Mouse (Mus musculus) hindbrain, embryonic 12.5 days (tissue): ENCODE results near the gene Rbbp5. TPM values are rescaled to one million over a fixed set of nuclear protein-coding genes. Genes with fewer than 3 reads are reported as not detected.
"Not testable (repeated sequence)": the region's sequence is repeated elsewhere in the genome, so short reads cannot be mapped to it uniquely, and the experiment has no call there.

Experiments used
- ATAC-seq: fragments of 200-750 bp; cut with Nextera tagmentation; 2 replicates; pipeline ENCODE4 v1.8.0; 2017; ENCODE audit warnings: moderate TSS enrichment; ENCODE audit not compliant: low FRiP score
- H3K27ac ChIP-seq: fragments of 300-500 bp; sonication (generic); 2 replicates; pipeline ENCODE4 v1.5.1; 2016; ENCODE audit warnings: mild to moderate bottlenecking
- H3K27me3 ChIP-seq: fragments of 300-500 bp; sonication (generic); 2 replicates; pipeline ENCODE4 v1.6.1; 2016; ENCODE audit warnings: mild to moderate bottlenecking
- H3K36me3 ChIP-seq: fragments of 300-500 bp; sonication (generic); 2 replicates; pipeline ENCODE4 v1.6.1; 2016; ENCODE audit warnings: mild to moderate bottlenecking
- H3K4me1 ChIP-seq: fragments of 300-500 bp; sonication (generic); 2 replicates; pipeline ENCODE4 v1.6.1; 2016
- H3K4me2 ChIP-seq: fragments of 300-500 bp; sonication (generic); replicated peaks from 2 replicates; pipeline ENCODE4 v1.6.1; 2016; ENCODE audit warnings: mild to moderate bottlenecking
- H3K4me3 ChIP-seq: fragments of 300-500 bp; sonication (generic); 2 replicates; pipeline ENCODE4 v1.5.1; 2016; ENCODE audit warnings: mild to moderate bottlenecking
- H3K9ac ChIP-seq: fragments of 300-500 bp; sonication (generic); 2 replicates; pipeline ENCODE4 v1.6.1; 2016; ENCODE audit warnings: mild to moderate bottlenecking, moderate library complexity
- H3K9me3 ChIP-seq: fragments of 300-500 bp; sonication (generic); replicated peaks from 2 replicates; pipeline ENCODE4 v1.6.1; 2016; ENCODE audit warnings: mild to moderate bottlenecking
- WGBS: fragments of 180-500 bp; shearing (Covaris S2); methylation state at CpG from one replicate; pipeline ENCODE4 v1.1.7; 2016; 5-methylcytosine and 5-hydroxymethylcytosine counted together
- polyA plus RNA-seq: library from polyadenylated mRNA; unstranded; fragments of >200 nt; fragmentation: Nextera tagmentation; extraction: Ambion mirVana; gene quantifications from 2 replicates; pipeline ENCODE4 v1.2.1, GENCODE M21; 2016

The Rbbp5 gene
- polyA plus RNA-seq, 1 experiment from 2014 or later, result 53.7 TPM

DNA sequence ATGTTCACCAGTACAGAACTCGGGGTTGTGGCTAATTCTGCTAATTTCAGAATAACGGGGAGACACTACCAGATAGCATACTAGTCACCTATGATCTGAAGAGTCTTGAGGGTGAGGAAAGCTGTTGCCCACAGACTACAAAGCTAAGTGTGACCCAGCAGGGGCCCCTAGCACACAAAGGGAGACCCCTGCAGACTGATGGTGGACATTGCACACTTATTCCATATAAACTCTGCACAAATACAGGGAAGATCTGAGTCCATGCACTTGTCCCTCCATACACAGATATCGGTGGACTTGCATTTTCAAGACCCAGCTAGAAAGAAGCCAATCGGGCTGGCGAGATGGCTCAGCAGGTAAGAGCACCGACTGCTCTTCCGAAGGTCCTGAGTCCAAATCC is 7.6 kb upstream of the Rbbp5 start:
- no peaks in the 10 kb centered on the region for H3K4me1 ChIP-seq
- no peak overlapping the region for H3K9ac ChIP-seq
- peaks cover 4% of the 10 kb centered on the region for H3K36me3 ChIP-seq
- ATAC-seq, result no peak
- no peak overlapping the region for H3K4me3 ChIP-seq
- H3K4me2 ChIP-seq, result no peak overlapping the region
- no peaks in the 10 kb centered on the region for H3K27me3 ChIP-seq
- no peaks in the 10 kb centered on the region for H3K9me3 ChIP-seq
- 91% methylated on average over 7 of the region's 7 CpGs for WGBS
- no peak overlapping the region for H3K27ac ChIP-seq

DNA sequence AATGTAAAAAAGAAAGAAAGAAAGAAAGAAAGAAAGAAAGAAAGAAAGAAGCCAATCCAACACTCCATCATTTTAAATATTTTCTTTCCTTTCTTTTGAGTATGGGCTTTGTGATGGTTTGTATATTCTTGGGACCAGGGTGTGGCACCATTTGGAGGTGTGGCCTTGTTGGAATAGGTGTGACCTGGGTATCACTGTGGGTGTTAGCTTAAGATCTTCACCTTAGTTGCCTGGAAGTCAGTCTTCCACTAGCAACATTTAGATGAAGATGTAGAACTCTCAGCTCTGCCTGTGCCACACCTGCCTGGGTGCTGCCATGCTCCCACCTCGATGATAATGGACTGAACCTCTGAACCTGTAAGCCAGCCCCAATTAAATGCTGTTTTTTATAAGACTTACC is 7.1 kb upstream of the Rbbp5 start:
- H3K4me3 ChIP-seq, H3K4me1 ChIP-seq, H3K9me3 ChIP-seq, H3K9ac ChIP-seq, H3K27ac ChIP-seq, ATAC-seq, H3K4me2 ChIP-seq, H3K36me3 ChIP-seq, H3K27me3 ChIP-seq: not testable (repeated sequence)
- WGBS, result 90% methylated on average over 1 of the region's 1 CpGs

DNA sequence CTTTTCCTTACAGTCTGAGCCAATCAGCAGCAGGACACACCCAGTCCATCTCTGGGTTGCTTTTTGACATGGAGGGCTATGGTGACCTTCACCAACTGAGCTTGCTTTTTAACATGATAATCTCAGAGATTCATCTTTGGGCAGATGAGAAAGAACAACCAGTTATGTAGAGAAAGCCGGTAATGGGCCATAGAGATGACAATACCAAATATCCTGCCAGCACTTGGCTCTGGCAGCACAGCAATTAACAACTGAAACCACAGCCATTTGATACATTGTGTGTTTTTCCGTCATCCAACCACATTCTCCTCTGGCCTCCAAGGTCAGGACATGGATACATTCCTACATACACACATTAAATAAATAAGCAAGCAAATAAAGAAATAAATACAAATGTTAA is 6.1 kb upstream of the Rbbp5 start:
- ATAC-seq, result no peak
- H3K4me2 ChIP-seq, result no peak overlapping the region
- no peak overlapping the region for H3K27ac ChIP-seq
- peaks cover under 1% of the 10 kb centered on the region; the same call in 1 of the 2 replicates for H3K36me3 ChIP-seq
- no peaks in the 10 kb centered on the region for H3K9me3 ChIP-seq
- 88% methylated on average over 2 of the region's 2 CpGs for WGBS
- no peak overlapping the region for H3K9ac ChIP-seq
- no peak overlapping the region for H3K4me3 ChIP-seq
- H3K4me1 ChIP-seq, result peaks cover 5% of the 10 kb centered on the region
- no peaks in the 10 kb centered on the region for H3K27me3 ChIP-seq

DNA sequence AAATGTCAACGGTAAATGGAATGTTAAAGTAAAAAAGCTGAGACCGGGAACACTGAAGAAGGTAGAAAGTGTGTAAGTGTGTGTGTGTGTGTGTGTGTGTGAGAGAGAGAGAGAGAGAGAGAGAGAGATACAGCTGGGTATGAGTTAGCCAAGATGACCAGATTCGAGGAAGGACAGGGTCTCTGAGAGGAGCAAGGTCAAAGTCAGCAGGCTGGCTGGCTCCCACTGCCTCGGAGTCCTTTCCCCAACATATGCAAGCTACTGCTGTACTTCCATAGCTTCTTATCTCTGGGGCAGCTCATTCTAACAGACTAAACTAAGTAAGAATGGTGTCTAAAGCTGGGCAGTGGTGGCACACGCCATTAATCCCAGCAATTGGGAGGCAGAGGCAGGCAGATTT is 5.7 kb upstream of the Rbbp5 start:
- Histone ChIP-seq H3K4me3 (no peak overlapping the region), H3K27ac (no peak overlapping the region), H3K27me3 (no peaks in the 10 kb centered on the region), H3K36me3 (no peaks in the 10 kb centered on the region), H3K4me2 (no peak overlapping the region), H3K4me1 (peaks cover 8% of the 10 kb centered on the region), H3K9ac (no peak overlapping the region), H3K9me3 (no peaks in the 10 kb centered on the region)
- no peak for ATAC-seq
- WGBS, result 90% methylated on average over 5 of the region's 5 CpGs

DNA sequence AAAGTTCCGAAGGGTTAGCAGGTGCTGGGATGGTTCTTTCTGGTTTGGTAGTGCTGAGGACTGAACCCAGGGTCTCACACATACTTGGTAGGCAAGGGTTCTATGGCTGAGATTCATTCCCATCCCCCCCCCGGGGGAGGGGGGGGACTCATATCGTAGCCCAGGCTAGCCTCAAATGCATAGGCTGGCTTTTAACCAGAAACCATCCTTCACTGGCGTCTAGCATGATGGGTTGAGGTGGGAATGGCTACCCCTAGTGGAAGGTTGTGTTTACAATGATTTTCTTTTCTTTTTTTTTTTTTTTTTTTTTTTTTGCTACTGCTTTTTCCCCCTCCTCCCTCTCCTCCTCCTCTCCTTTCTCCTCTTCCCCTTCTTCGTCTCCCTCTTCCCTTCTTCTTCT is 4.6 kb upstream of the Rbbp5 start:
- ATAC-seq, result no peak
- no peak overlapping the region for H3K4me2 ChIP-seq
- no peaks in the 10 kb centered on the region for H3K9me3 ChIP-seq
- no peak overlapping the region for H3K27ac ChIP-seq
- H3K9ac ChIP-seq, result no peak overlapping the region
- no peak overlapping the region for H3K4me3 ChIP-seq
- 63% methylated on average over 5 of the region's 5 CpGs for WGBS
- H3K27me3 ChIP-seq, result no peaks in the 10 kb centered on the region
- H3K4me1 ChIP-seq, result peaks cover 8% of the 10 kb centered on the region
- no peaks in the 10 kb centered on the region for H3K36me3 ChIP-seq

DNA sequence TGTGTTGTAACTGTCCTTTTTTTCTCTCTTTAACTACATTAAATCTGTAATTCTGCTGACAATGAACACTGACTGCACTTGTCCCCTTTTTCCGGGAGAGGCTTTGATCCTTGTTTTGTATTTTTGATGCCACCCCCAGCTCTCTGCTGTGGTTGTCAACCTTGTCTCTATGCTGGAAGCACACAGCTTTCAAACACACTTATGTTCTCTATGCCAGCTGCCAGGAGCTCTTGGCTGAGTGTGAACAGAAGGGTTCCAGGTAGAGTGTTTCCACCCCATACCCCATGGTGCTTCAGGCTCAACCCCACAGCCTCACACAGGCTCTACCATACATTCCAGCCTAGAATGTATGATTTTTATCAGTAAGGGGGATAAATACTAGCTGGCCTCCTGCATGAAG is 2.7 kb upstream of the Rbbp5 start:
- WGBS, result 79% methylated on average over 1 of the region's 1 CpGs
- Histone ChIP-seq H3K27ac (no peak overlapping the region), H3K4me2 (no peak overlapping the region), H3K27me3 (no peaks in the 10 kb centered on the region), H3K4me1 (peaks cover 20% of the 10 kb centered on the region), H3K36me3 (no peaks in the 10 kb centered on the region), H3K9ac (no peak overlapping the region), H3K9me3 (no peaks in the 10 kb centered on the region), H3K4me3 (no peak overlapping the region)
- ATAC-seq, result no peak

DNA sequence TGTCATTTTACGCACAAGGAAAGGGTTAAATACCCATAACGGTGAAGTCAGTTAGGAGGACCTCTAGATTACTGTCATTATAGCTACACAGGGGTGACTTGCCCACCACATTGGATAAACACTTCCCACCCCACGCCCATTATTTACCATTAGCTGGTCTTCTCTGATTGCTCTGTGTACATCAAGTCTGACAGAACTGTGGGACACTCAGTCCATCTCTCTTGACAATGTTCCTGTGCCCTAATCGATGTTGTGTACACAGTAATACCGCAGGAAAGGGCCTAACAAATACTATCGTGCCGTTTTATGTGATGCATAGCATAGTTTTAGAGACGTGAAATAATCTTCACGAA is 614 bp upstream of the Rbbp5 start:
- Histone ChIP-seq H3K4me1 (peaks cover 20% of the 10 kb centered on the region), H3K27ac (peak overlapping the region; percentile 56; the same call in 1 of the 2 replicates), H3K27me3 (no peaks in the 10 kb centered on the region), H3K9me3 (no peaks in the 10 kb centered on the region), H3K9ac (peak overlapping the region; percentile 86), H3K4me3 (peak overlapping the region; percentile 87), H3K4me2 (peak overlapping the region; percentile 63), H3K36me3 (no peaks in the 10 kb centered on the region)
- peak; percentile 38 for ATAC-seq
- WGBS, result 5% methylated on average over 9 of the region's 9 CpGs

DNA sequence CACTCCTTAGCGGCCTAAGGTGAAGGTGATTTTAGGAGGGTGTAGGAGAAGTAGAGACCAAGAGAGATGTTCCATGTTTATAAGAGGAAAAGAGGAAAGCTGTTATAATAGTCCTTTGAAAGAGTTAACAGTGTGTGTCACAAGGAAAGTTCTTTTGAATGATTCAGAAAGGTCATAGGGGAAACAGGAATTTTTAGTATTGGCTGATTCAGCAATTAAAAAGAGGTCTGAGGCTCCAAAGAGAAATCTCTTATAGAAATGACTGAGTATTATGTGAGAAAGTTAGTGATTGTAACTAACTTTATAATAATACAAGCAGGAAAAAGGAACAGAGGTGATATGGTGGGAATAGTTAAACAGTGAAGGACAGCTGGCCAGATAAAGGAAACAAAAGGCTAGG is 2.3 kb downstream of the Rbbp5 start:
- no peak overlapping the region for H3K9ac ChIP-seq
- no peaks in the 10 kb centered on the region for H3K27me3 ChIP-seq
- 95% methylated on average over 1 of the region's 1 CpGs for WGBS
- no peak for ATAC-seq
- H3K27ac ChIP-seq, result no peak overlapping the region
- no peak overlapping the region for H3K4me3 ChIP-seq
- H3K4me1 ChIP-seq, result peaks cover 20% of the 10 kb centered on the region
- no peaks in the 10 kb centered on the region for H3K36me3 ChIP-seq
- H3K4me2 ChIP-seq, result no peak overlapping the region
- no peaks in the 10 kb centered on the region for H3K9me3 ChIP-seq

DNA sequence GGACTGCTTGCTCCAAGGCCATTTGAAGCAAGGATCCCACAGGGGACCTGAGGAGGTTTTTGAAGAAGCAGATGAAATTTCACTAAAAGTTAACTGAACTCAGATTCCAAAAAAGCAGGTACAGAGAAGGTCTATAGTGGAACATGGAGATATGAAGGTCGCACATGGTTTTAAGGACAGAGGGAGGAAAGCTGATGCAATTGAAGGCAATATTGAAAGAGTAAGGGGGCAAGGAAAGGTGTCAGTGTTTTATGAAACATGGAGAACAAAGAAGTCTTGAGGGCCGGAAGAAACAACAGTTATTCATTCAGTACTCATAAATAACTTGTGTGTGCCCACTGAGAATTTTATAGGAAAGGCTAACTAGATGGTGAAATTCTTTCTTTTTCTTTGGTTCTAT is 4.5 kb downstream of the Rbbp5 start:
- H3K36me3 ChIP-seq, result peaks cover 13% of the 10 kb centered on the region
- no peak overlapping the region for H3K4me3 ChIP-seq
- no peak overlapping the region for H3K4me2 ChIP-seq
- no peaks in the 10 kb centered on the region for H3K9me3 ChIP-seq
- no peaks in the 10 kb centered on the region for H3K27me3 ChIP-seq
- 94% methylated on average over 2 of the region's 2 CpGs for WGBS
- no peak overlapping the region for H3K9ac ChIP-seq
- H3K27ac ChIP-seq, result no peak overlapping the region
- peaks cover 12% of the 10 kb centered on the region for H3K4me1 ChIP-seq
- no peak for ATAC-seq

DNA sequence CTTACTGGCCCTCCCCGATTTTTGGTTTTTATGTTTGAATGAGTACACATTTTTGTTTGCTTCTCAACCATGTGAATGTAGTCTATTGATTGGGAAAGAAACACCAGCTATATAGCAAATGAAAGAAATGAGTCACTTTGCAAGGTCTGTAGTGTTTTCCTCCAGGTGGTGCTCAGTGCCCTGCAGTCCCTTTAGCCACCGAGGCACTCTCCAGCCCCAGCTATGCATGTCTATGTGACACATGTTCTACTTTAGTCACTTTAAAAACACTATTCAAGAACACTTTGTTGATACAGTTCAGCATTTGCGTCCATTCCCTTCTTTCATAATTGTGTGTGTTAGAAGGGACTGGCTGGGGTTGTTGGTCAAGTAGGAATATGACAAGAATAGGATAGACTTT is 6.1 kb downstream of the Rbbp5 start:
- 93% methylated on average over 3 of the region's 3 CpGs for whole genome bisulfite sequencing

DNA sequence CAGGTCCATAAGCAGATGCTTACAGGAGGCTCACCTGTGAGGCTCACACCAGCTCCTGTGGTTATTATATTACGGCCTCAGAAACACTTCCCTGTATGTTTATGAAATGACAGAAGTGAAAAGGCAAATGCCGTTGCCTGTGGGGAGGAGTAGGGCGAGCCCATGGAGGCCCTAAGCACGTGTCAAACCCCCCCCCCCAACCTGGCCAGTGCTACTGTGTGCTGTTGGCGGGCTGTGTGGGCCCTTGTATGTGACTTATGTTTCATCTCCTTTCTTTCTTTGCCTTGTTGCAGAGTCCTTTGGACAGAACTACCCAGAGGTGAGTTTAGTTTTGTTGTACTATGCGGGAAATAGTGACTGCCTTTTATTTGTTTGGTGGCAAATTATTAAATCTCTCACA is 6.6 kb downstream of the Rbbp5 start:
- Histone ChIP-seq H3K4me3 (no peak overlapping the region), H3K27ac (no peak overlapping the region), H3K4me1 (0 out of 2 replicates have a peak, but pooled peaks cover 2% of the 10 kb centered on the region), H3K4me2 (no peak overlapping the region), H3K27me3 (no peaks in the 10 kb centered on the region), H3K9ac (no peak overlapping the region), H3K9me3 (no peaks in the 10 kb centered on the region), H3K36me3 (peaks cover 32% of the 10 kb centered on the region)
- 95% methylated on average over 6 of the region's 6 CpGs for WGBS
- ATAC-seq, result no peak

More for the DNA sequence above, 6.1 kb downstream of the Rbbp5 start:
- no peaks in the 10 kb centered on the region for H3K27me3 ChIP-seq
- H3K27ac ChIP-seq, result no peak overlapping the region
- H3K9ac ChIP-seq, result no peak overlapping the region
- no peaks in the 10 kb centered on the region for H3K9me3 ChIP-seq
- peaks cover 7% of the 10 kb centered on the region for H3K4me1 ChIP-seq
- H3K4me2 ChIP-seq, result no peak overlapping the region
- no peak overlapping the region for H3K4me3 ChIP-seq
- no peak for ATAC-seq
- H3K36me3 ChIP-seq, result peaks cover 27% of the 10 kb centered on the region

DNA sequence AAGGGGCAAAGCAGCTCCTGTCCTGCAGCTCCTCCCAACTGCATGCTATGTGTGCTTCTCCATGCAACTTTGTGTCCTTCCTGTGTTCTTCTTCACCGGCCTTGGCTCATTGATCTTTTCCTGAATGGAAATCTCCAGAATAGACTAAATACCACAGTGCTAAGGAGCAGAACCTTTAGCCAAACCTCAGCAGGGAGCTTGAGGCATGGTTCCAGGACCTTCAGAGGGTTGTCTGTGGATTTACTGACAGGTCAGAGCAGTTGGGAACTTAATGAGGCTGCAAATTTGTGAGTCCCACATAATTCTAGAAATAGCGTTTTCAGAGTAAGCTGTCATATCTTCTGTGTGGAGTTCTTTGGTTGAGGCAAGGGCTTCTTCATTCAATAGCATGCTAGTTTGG is 23.4 kb downstream of the Rbbp5 start:
- no peak overlapping the region for H3K4me2 ChIP-seq
- no peak overlapping the region for H3K4me3 ChIP-seq
- no peaks in the 10 kb centered on the region for H3K4me1 ChIP-seq
- ATAC-seq, result no peak
- no peak overlapping the region for H3K9ac ChIP-seq
- H3K27ac ChIP-seq, result no peak overlapping the region
- no peaks in the 10 kb centered on the region for H3K9me3 ChIP-seq
- WGBS, result 88% methylated on average over 2 of the region's 2 CpGs
- H3K27me3 ChIP-seq, result no peaks in the 10 kb centered on the region
- peaks cover 81% of the 10 kb centered on the region for H3K36me3 ChIP-seq

DNA sequence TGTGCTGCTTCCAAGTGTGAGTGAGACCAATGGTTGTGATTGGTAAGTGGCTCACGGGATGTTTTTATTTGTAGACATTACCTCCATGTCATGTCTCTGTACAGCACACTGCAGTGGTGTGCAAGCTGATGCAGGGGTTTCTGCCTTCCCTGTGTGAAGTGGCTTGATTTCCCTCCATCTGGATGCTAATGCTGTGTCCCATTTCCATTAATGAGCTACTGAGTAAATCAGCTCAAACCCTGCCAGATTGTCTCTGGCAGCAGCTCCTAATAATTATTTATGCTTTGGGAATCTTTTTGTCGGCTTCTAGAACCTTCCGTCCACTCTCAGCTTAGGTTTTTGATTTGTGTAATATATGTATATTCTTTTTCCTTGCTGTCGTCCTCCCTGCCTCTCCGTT is 28.0 kb downstream of the Rbbp5 start:
- Histone ChIP-seq H3K4me2 (no peak overlapping the region), H3K4me1 (peaks cover 5% of the 10 kb centered on the region; the same call in 1 of the 2 replicates), H3K27ac (no peak overlapping the region), H3K9me3 (no peaks in the 10 kb centered on the region), H3K9ac (no peak overlapping the region), H3K36me3 (peaks cover 69% of the 10 kb centered on the region), H3K27me3 (no peaks in the 10 kb centered on the region), H3K4me3 (no peak overlapping the region)
- ATAC-seq, result no peak
- 94% methylated on average over 5 of the region's 5 CpGs for WGBS

DNA sequence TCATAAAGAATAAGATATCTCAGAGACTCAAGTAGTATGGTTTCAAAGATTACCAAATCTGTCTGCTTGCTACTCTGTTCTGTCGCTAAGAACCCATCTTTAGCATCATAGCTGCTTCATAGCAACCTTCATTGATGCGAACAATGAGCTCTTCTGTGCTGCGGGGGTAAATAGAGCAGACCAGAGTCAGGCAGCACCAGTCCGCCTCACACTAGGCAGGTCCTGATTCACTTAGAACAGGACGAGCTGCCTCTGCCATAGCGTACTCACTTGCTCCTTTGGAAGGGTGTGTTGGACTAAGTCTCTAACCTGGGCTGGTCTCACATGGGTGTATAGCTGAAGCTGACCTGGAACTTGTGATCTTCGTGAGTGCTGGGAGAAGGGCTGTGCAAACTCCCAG is 28.9 kb downstream of the Rbbp5 start, which contains the start of gene Tmem81:
Tmem81 (plus strand) TSS at position 173 of the 400 bp plus-strand sequence.
- Histone ChIP-seq H3K9ac (no peak within 1 kb of the TSS), H3K4me3 (no peak within 1 kb of the TSS), H3K4me2 (no peak within 1 kb of the TSS), H3K4me1 (peaks cover 5% of the 10 kb centered on the region; the same call in 1 of the 2 replicates), H3K9me3 (no peaks in the 10 kb centered on the region), H3K27me3 (no peaks in the 10 kb centered on the region), H3K27ac (no peak within 1 kb of the TSS), H3K36me3 (peaks cover 60% of the 10 kb centered on the region)
- no peak for ATAC-seq
- 90% methylated on average over 7 of the region's 7 CpGs for WGBS
